Mouse (Mus musculus) C2C12 (cell line): ENCODE data around the gene Iqck. TPM values are rescaled to one million over a fixed set of nuclear protein-coding genes. Genes with fewer than 3 reads are reported as not detected.

Source experiments
- H3K27me3 ChIP-seq: one replicate; pipeline ENCODE4 v1.6.1; 2011; ENCODE audit not compliant: control insufficient read depth, insufficient read depth, insufficient read length
- H3K36me3 ChIP-seq: one replicate; pipeline ENCODE4 v1.6.1; 2011; ENCODE audit not compliant: control insufficient read depth, insufficient read depth
- H3K4me3 ChIP-seq: one replicate; pipeline ENCODE4 v1.5.1; 2011; ENCODE audit warnings: mild to moderate bottlenecking, control low read depth; ENCODE audit not compliant: poor library complexity, insufficient read depth, severe bottlenecking
- H3K79me2 ChIP-seq: one replicate; pipeline ENCODE4 v1.6.1; 2011; ENCODE audit not compliant: control insufficient read depth, insufficient read depth
- H3K79me3 ChIP-seq: one replicate; pipeline ENCODE4 v1.6.1; 2011; ENCODE audit warnings: low read depth, control low read depth
- H3ac ChIP-seq: one replicate; pipeline ENCODE3; 2011; ENCODE audit warnings: low read depth; ENCODE audit not compliant: control insufficient read depth, insufficient read length
- CEBPB ChIP-seq: IDR thresholded peaks from one replicate; pipeline ENCODE4 v1.6.1; 2011; ENCODE audit warnings: low read depth, mild to moderate bottlenecking, control low read depth, moderate library complexity
- CTCF ChIP-seq: IDR thresholded peaks from one replicate; pipeline ENCODE4 v1.5.1; 2011; ENCODE audit not compliant: control insufficient read depth, insufficient read depth, insufficient read length
- FOSL1 ChIP-seq: IDR thresholded peaks from one replicate; pipeline ENCODE4 v1.8.0; 2011; ENCODE audit warnings: mild to moderate bottlenecking, low read length; ENCODE audit not compliant: poor library complexity, insufficient read depth, severe bottlenecking
- MAX ChIP-seq: IDR thresholded peaks from one replicate; pipeline ENCODE4 v1.6.1; 2011; ENCODE audit warnings: mild to moderate bottlenecking, control low read depth
- MYOD1 ChIP-seq: IDR thresholded peaks from one replicate; pipeline ENCODE4 v1.6.1; 2011; ENCODE audit warnings: low read depth; ENCODE audit not compliant: control insufficient read depth, insufficient read length
- MYOG ChIP-seq: IDR thresholded peaks from one replicate; pipeline ENCODE4 v1.6.1; 2011; ENCODE audit not compliant: control insufficient read depth, insufficient read length; ENCODE audit errors: extremely low read depth
- USF1 ChIP-seq: IDR thresholded peaks from one replicate; pipeline ENCODE4 v1.6.1; 2011; ENCODE audit warnings: low read depth, mild to moderate bottlenecking, control low read depth, moderate library complexity
- polyA plus RNA-seq: library from polyadenylated mRNA; unstranded; fragments of >200 nt; fragmentation: generic; extraction: Trizol; gene quantifications from one replicate; pipeline ENCODE4 v1.2.1, GENCODE M21; 2012; ENCODE audit warnings: missing spikeins

Gene Iqck
- polyA plus RNA-seq, 1 experiment = 0.53 TPM

DNA sequence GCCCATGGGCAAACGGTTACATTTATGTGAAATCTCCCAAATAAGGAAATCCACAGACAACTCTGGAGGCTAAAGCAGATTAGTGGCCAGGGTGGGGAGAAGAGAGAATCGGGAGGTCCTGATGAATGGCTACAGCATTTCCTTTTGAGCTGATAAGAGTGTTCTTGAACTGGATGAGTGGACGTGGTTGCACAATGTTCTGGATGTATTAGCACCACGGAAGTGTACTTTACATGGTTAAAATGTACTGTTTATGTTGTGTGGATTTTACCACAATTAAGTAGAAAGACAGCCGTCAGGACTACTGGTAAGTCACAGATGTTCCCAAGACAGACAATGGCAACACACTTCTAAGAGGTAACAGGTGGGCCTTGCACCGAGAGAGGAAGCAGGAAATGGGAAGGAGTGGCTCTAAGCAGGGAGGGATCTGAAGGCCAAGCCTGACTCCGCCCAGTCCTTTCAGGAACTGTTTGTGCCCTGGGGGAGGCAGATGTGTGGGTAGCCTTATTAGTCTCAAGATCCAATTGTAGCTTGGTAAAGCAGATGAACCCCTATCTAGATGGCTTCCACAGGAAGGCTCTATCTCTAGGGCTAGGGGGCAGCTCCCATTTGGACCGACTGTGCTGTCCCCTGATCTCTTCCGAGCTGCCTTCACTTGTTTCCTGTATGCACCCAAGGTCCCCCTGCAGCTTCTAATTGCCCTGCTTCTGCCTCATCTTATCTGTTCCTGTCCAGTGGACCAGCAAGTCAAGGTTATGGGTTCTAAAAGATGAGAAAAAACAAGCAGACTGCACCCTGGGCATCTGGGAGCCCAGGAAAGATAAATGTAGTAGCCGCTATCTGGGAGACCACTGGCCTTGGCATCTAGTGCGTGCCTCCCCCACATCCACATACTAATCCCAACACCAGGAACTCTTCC, 82.2 kb downstream of the Iqck start:
- H3K4me3 ChIP-seq = no peak overlapping the region
- no peaks in the 10 kb centered on the region for H3K36me3 ChIP-seq
- TF ChIP-seq USF1 (no peak), MAX (no peak)
- no peaks in the 10 kb centered on the region for H3K79me2 ChIP-seq
- H3K79me3 ChIP-seq = no peaks in the 10 kb centered on the region
- H3K27me3 ChIP-seq = no peaks in the 10 kb centered on the region
- H3ac ChIP-seq = no peak overlapping the region

DNA sequence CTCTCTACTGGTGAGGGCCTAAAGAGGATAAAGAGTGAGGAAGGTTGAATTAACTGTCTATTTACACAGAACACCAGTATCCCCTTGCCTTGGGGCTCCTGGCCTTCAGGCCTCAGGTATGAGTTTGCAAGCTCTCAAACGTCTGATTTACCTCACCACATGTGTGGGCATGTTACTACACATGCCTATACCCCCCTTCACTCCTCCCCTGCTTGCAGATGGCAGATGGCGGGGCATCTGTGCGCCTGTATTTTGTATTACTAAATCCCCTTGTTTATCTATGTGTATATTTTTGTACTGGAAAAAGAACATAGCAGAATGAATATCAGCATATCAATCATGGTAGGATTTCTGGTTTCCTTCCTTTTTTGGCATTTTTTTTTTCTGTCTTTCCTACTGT, 86.7 kb downstream of the Iqck start:
- H3K4me3 ChIP-seq = no peak overlapping the region
- TF ChIP-seq USF1 (no peak), MYOD1 (no peak), CTCF (no peak), MAX (no peak), CEBPB (no peak), FOSL1 (no peak), MYOG (no peak)
- H3K79me2 ChIP-seq = no peaks in the 10 kb centered on the region
- H3K79me3 ChIP-seq = no peaks in the 10 kb centered on the region
- no peak overlapping the region for H3ac ChIP-seq
- H3K36me3 ChIP-seq = no peaks in the 10 kb centered on the region
- H3K27me3 ChIP-seq = no peaks in the 10 kb centered on the region

DNA sequence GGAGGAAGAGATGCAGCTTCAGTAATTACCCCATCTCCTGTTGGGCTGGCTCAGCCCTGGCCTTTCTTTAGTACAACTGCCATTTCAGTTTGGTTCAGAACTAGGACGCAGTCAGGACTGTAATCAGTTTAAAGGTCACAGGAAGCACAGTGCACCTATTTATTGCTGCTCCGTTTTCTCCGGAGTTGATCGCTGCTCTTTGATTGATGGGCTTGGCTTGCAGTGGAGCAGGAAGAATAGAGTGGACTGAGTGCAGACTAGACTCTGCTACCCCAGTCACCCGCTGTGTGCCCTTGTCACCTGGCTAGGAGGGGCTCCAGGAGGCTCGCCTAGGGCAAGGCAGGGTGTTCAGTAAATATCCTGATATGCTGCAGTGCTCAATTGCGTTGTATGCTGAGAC, 87.6 kb downstream of the Iqck start:
- Histone ChIP-seq H3K36me3 (no peaks in the 10 kb centered on the region), H3ac (no peak overlapping the region), H3K79me3 (no peaks in the 10 kb centered on the region), H3K27me3 (no peaks in the 10 kb centered on the region), H3K4me3 (no peak overlapping the region), H3K79me2 (no peaks in the 10 kb centered on the region)
- TF ChIP-seq MYOD1 (no peak), CEBPB (no peak), MAX (no peak), MYOG (no peak), USF1 (no peak), CTCF (no peak)

DNA sequence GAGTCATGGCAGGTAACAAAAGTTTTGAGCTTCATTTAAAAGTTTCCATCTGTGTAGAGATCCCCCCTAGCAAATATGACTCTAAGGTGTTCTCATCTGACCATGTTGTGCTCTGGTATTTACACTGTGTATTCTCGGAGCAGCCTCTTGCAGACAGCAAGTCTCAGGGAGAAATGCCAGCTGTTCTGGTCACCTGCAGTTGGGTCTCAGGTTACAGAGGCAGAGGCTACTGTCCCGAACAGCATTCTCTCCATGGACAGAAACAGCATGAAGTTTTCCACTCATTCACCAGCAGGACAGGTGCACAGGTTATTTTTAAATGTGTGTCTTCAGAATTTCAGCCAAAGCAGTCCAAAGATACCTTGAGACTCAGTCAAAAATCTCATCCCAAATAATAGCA, 89.3 kb downstream of the Iqck start:
- TF ChIP-seq USF1 (no peak), CTCF (no peak), CEBPB (no peak), MYOG (no peak), MYOD1 (no peak), MAX (no peak), FOSL1 (no peak)
- no peak overlapping the region for H3K4me3 ChIP-seq
- H3ac ChIP-seq = no peak overlapping the region

DNA sequence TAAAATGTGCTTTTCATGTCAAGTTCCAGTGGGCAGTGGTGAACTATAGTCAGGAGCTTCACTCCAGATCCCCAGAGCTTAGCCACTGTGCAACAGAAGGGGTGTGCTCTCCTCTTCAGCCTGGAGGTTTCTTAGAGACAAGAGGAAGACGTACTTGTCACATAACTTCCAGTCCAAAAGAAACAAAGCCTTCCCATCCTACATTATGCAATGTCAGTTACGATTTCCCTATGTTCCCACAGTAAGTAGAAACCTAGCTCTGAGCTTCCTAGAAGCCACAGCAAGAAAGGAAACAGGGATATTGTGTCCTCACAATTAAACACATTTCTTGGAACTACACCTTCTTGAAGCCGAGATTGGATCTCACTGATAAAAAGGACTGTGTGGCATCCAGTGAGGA, 91.7 kb downstream of the Iqck start:
- Histone ChIP-seq H3K27me3 (no peaks in the 10 kb centered on the region), H3K4me3 (no peak overlapping the region), H3K36me3 (no peaks in the 10 kb centered on the region), H3K79me2 (no peaks in the 10 kb centered on the region), H3K79me3 (no peaks in the 10 kb centered on the region), H3ac (no peak overlapping the region)
- TF ChIP-seq MAX = no peak

More for the DNA sequence above, 89.3 kb downstream of the Iqck start:
- H3K27me3 ChIP-seq = no peaks in the 10 kb centered on the region
- H3K79me3 ChIP-seq = no peaks in the 10 kb centered on the region
- no peaks in the 10 kb centered on the region for H3K36me3 ChIP-seq
- H3K79me2 ChIP-seq = no peaks in the 10 kb centered on the region

DNA sequence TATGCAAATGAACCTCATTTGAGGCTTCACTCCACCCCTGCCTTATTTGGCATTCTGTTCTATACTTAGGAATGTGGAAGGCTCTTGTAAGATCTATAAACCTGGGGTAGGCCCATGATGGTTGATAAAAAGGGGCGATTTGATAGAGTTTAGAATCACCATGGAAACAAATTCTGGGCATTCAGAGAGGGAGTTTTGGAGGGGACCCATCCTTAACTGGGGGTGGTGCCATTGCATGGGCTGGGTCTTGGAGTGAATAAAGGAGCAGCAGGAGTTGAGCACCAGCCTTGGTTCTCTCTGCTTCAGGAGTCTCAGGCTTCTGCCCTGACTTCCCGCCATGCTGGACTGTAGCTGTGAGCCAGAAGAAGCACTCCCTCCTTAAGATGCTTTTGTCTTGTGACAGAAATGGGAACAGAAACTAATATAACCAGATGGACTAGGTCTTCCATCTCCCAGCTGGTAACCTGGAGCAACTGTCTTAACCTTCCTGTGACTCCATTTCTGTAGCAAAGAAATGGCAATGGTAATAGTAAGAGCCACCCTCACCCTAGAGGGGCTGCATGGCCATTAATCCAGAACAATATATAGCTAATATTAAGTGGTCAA, 93.2 kb downstream of the Iqck start:
- Histone ChIP-seq H3ac (no peak overlapping the region), H3K79me2 (no peaks in the 10 kb centered on the region), H3K4me3 (no peak overlapping the region), H3K27me3 (no peaks in the 10 kb centered on the region), H3K79me3 (no peaks in the 10 kb centered on the region), H3K36me3 (no peaks in the 10 kb centered on the region)
- TF ChIP-seq CEBPB (no peak), FOSL1 (no peak), USF1 (no peak), MYOD1 (no peak), MYOG (no peak)
